Mouse (Mus musculus) ES-Bruce4 (cell line): ENCODE measurements at regions not wholly inside any gene's neighbourhood (a gene's known extent, or its start where the extent isn't known, plus 50 kb on each side); places are given as distances from the start of the nearest gene placed in this dataset.

ENCODE experiments used
- CTCF ChIP-seq: IDR thresholded peaks from one replicate; pipeline ENCODE4 v1.8.1; 2011; ENCODE audit warnings: low read depth, low read length
- POLR2A ChIP-seq: IDR thresholded peaks from one replicate; pipeline ENCODE4 v1.8.1; 2011; ENCODE audit warnings: low read length; ENCODE audit not compliant: insufficient read depth

DNA sequence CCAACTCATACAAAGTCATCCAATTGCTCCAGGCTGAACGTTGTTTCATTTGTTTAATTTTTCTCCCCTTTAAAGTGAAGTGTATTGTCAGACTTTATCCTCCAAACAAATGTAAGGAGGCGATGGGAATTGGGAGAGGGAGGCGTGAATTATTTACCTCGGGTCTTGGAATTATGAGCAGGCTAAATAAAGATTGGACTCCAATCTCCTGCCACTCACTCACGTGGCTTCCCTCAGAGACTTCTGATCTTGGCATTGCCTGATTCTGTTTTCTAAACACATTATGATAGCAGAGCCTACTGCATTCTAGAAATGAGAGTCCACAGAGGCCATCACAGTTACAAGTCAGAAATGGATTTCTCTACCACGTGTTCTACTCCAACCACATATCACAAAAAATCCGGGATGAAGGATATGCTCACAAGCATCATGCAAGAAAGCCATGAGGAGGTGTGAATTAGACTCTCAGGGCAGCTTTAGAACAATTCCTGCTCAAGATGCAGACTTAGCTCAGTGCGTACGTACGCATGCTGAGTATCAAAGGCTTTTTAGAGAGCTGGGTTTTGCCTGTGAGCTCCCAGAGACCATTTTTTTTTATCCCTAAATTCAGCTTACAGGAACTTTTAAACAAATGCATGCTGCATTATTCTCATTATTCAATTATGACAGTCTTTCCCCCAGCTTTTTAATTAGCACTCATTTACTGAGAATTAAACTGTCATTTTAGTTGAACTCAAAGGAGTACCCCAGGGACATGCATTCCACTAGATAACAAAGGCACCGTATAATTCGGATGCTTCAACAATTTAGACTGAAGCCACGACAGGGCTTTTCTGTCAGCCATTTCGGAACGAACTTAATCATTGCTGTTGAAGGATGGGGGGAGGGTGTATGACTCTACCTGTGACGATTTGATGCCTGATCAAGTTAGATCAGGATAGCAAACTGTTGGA, 269.2 kb upstream of the Ubash3b start:
- no peak for TF ChIP-seq POLR2A
- TF ChIP-seq CTCF = no peak
